Mouse (Mus musculus) thymus, postnatal 14 days (tissue): ENCODE data around the gene Gm11115.

Experiments
- DNase-seq: peaks from one replicate; pipeline ENCODE4 v3.0.0; 2021

Gene Gm11115

DNA sequence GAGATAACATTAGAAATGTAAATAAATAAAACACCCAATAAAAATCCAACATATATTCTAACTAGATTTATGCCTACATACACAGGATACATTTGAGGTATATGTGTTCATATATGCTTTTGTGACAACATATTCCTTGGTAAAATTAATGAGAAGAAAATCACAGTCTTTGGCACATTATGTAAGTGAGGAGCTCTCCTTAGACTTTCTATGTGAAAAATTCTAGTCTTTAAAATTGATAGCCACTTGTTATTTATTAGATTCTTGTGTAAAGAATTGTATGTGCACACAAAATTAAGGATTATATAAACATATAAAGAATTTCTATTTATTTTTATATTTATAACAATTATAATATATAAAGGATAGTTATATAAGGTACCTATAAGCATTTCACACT lies at the start of gene Gm11115:
Gene Gm11115 (minus strand): TSS at position 101 of the 400 bp plus-strand sequence.
- no peak for DNase-seq

DNA sequence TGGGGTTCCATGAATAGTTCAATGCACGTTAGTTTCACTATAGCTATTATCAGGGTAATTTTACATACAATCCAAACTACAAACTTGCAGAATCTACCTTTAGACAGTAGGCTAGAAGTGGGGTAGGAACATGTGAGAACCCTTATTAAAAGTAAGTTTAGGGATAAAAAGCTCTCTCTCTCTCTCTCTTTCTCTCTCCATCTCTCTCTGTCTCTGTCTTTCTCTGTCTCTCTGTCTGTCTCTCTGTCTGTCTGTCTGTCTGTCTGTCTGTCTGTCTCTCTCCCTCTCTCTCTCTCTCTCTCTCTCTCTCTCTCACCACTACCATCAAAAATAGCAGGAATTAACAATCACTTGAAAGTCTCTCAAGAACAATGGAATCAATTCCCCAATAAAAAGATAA lies 42.5 kb downstream of the Gm11115 start, which contains the start of gene Gm11116:
Gene Gm11116 (minus strand): TSS at position 101 of the 400 bp plus-strand sequence.
- no peak for DNase-seq
